Mouse (Mus musculus) olfactory bulb, adult 2 months (tissue): ENCODE results near the gene Slco6c1. TPM values are rescaled to one million over a fixed set of nuclear protein-coding genes. Genes with fewer than 3 reads are reported as not detected.

Experiments used
- H3K27ac ChIP-seq: fragments of 200-500 bp; 2 replicates; pipeline ENCODE4 v1.5.1; 2012; ENCODE audit warnings: low read depth, low read length; ENCODE audit not compliant: insufficient read depth
- H3K4me1 ChIP-seq: fragments of 200-500 bp; 2 replicates; pipeline ENCODE4 v1.6.1; 2012; ENCODE audit warnings: low read length; ENCODE audit not compliant: control insufficient read depth, insufficient read depth
- H3K4me3 ChIP-seq: fragments of 200-500 bp; 2 replicates; pipeline ENCODE4 v1.5.1; 2012; ENCODE audit warnings: mild to moderate bottlenecking, low read depth, low read length, moderate library complexity; ENCODE audit not compliant: insufficient read depth
- CTCF ChIP-seq: fragments of 200-500 bp; IDR thresholded peaks from 2 replicates; pipeline ENCODE4 v1.5.1; 2012; ENCODE audit warnings: low read depth, mild to moderate bottlenecking, low read length, moderate library complexity; ENCODE audit not compliant: insufficient read depth
- POLR2A ChIP-seq: fragments of 200-500 bp; IDR thresholded peaks from 2 replicates; pipeline ENCODE4 v1.6.1; 2012; ENCODE audit warnings: mild to moderate bottlenecking, low read depth, low read length, moderate library complexity; ENCODE audit not compliant: insufficient read depth
- WGBS: fragments of 180-500 bp; shearing (Covaris S2); methylation state at CpG from one replicate; pipeline ENCODE4 v1.1.7; 2018; 5-methylcytosine and 5-hydroxymethylcytosine counted together
- polyA plus RNA-seq: library from polyadenylated mRNA; stranded (reverse); fragments of >200 nt; gene quantifications from 2 replicates; pipeline ENCODE4 v1.2.4, GENCODE M21; 2012; ENCODE audit warnings: low replicate concordance; ENCODE audit not compliant: missing spikeins, insufficient read depth, insufficient read length

Gene Slco6c1
- not detected in 2 replicates for polyA plus RNA-seq

DNA sequence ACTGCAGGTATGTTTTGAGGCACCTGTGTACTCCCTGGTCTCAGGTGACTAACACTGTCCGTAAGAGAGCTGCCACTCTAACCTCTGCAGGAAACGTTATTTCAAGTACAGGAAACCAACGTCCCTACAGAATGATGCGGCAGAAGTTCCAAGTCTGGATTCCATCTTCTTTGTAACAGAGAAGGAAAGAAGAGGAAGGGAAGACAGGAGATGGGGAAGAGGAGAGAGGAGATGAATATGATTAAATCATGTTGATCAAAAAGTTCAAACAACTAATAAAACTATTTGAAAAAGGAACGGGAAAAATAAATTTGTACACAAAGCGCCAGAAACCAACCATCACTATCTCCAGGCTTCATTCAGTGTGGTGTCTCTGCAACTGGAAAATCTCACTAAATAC, at the start of gene Slco6c1:
Gene Slco6c1, minus strand, starts transcription at position 101 of the 400 bp plus-strand sequence.
- TF ChIP-seq CTCF (no peak), POLR2A (no peak)
- WGBS, result 94% methylated on average over 6 of the region's 6 CpGs
- Histone ChIP-seq H3K4me3 (no peak within 1 kb of the TSS), H3K4me1 (no peaks in the 10 kb centered on the region), H3K27ac (no peak within 1 kb of the TSS)

GRCm38 (mm10) chr1:97038982-97039381, 89.1 kb downstream of the Slco6c1 start:
- Histone ChIP-seq H3K4me1 (no peaks in the 10 kb centered on the region), H3K4me3 (no peak overlapping the region), H3K27ac (no peak overlapping the region)
- TF ChIP-seq CTCF, result no peak
- TF ChIP-seq POLR2A, result no peak
- WGBS, result 37% methylated on average over 1 of the region's 1 CpGs

DNA sequence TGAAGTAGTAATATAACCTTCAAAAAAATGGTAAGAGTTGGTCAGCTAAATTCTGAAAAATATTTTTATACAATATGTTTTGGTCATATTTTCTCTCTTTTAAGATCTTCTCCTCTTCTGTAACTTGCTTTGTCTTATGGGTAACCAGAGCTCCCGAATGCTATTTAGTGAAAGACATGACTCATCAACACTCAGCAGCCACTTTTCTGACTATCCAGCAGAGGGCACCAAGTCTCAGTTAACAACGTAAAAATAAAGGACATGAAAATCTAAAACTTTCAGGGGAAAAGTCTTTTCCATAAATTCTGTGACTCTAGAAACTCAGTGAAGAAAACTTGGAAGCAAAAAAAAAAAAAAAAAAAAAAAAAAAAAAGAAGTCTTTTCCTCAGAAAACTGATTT, 89.6 kb downstream of the Slco6c1 start:
- 1% methylated on average over 2 of the region's 2 CpGs for WGBS
- TF ChIP-seq POLR2A, result no peak
- TF ChIP-seq CTCF, result no peak
- no peak overlapping the region for H3K4me3 ChIP-seq
- H3K4me1 ChIP-seq, result no peaks in the 10 kb centered on the region
- no peak overlapping the region for H3K27ac ChIP-seq

- no peaks in the 10 kb centered on the region for H3K4me1 ChIP-seq
- H3K4me3 ChIP-seq, result no peak overlapping the region
- H3K27ac ChIP-seq, result no peak overlapping the region
- no peak for TF ChIP-seq CTCF
- no peak for TF ChIP-seq POLR2A
- 62% methylated on average over 2 of the region's 2 CpGs for WGBS
Observed at GRCm38 (mm10) chr1:97037955-97038354, 90.1 kb downstream of the Slco6c1 start.

DNA sequence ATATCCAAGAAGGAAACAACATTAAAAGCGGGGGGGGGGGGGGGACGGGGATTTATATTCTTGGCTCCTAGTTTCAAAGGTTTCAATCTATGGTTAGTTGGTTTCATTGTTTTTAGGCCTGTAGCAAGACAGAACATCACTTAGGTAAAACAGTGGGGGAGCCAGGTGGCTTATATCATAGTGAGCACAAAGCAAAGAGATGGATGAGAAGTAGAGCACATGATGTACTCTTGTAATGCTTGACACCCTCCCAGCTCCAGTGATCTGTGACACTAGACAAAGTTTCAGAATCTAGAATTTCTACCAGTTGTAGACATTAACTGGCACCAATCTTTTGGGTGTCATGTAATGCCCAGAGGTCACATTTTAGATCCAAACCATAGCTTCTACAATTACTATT, 106.7 kb downstream of the Slco6c1 start:
- TF ChIP-seq CTCF, result no peak
- TF ChIP-seq POLR2A, result no peak
- WGBS, result 85% methylated on average over 2 of the region's 2 CpGs
- H3K4me1 ChIP-seq, result no peaks in the 10 kb centered on the region
- no peak overlapping the region for H3K27ac ChIP-seq
- no peak overlapping the region for H3K4me3 ChIP-seq

DNA sequence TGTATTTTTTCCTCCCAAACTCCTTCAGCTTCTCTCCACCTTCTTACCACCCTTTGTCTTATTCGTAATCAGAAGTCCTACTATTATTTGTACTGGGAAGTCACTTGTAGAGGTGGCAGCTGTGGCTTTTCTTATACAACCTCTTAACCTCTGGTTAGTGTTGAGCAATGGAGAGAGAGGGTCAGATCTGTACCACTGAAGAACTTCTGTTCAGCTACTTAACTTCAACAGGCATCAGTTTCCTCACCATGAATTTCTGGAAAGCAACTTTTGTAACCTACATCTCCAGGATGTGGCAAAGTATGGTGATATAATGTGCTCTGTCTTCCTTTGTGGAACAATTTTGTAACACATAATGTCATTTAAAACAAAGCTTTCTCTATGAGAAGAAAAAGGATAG, 108.7 kb downstream of the Slco6c1 start:
- Histone ChIP-seq H3K27ac (no peak overlapping the region), H3K4me3 (no peak overlapping the region), H3K4me1 (no peaks in the 10 kb centered on the region)
- no peak for TF ChIP-seq POLR2A
- no peak for TF ChIP-seq CTCF
- WGBS, result 48% methylated on average over 1 of the region's 1 CpGs

GRCm38 (mm10) chr1:97018978-97019377, 109.1 kb downstream of the Slco6c1 start:
- Histone ChIP-seq H3K27ac (no peak overlapping the region), H3K4me1 (no peaks in the 10 kb centered on the region), H3K4me3 (no peak overlapping the region)
- TF ChIP-seq CTCF (no peak), POLR2A (no peak)
